In genomic region chr17:56427857-56428256, GRCm38 (mm10) we compare ENCODE assay signal across 11 mouse cellular contexts.
"Had no signal": no experiment of that assay in that cellular context is flagged by ENCODE, and none has a peak within 500 bp of the region (broad histone marks: within the 10 kb centered on the region; RNA-seq: fewer than 3 reads in every experiment).

No protein-coding gene starts in this region.

- H3K9me3 ChIP-seq: liver, embryonic 15.5 days; midbrain, embryonic 13.5 days; neural tube, embryonic 15.5 days had no signal

- H3K27me3 ChIP-seq: neural tube, embryonic 15.5 days had no signal

- H3K36me3 ChIP-seq: liver, embryonic 15.5 days had no signal

- H3K9ac ChIP-seq: liver, embryonic 15.5 days; midbrain, embryonic 13.5 days; neural tube, embryonic 15.5 days had no signal

- H3K4me3 ChIP-seq: liver, embryonic 15.5 days; midbrain, embryonic 13.5 days; neural tube, embryonic 15.5 days had no signal

- H3K27ac ChIP-seq: kidney, postnatal 0 days; liver, embryonic 15.5 days; midbrain, embryonic 13.5 days; neural tube, embryonic 15.5 days had no signal

- DNase-seq: kidney, adult 11 months; kidney, adult 9 months; kidney, postnatal 36 days; left cerebral cortex, postnatal 4 days; lung, adult 2 months; lung, postnatal 36 days; thymus, postnatal 4 days had no signal
